ENCODE assay signal across 21 mouse cellular contexts in the genomic region with DNA sequence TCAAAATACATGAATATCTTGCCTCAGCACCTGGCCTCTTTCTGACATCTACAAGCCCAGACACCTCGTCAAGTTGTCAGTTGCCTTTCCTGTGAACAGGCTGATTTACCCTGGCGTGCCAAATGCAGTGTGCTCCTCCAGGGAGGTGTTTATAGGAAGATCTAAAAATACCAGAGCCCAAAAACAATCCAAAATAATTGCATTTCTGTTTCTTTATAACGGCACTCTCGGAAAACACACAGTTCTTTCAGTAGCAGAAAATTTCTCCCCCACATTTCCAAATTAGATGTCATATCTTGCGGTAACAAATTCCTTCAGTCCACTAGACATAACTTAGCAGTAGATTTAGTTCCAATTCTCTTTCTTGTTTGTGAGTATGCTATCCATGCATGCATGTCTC.
DNase-seq lines count a peak whose midpoint lies in the region; ATAC-seq and TF ChIP-seq lines count a peak whose summit lies in the region.
"Had no signal": no experiment of that assay in that cellular context is flagged by ENCODE, and none has a peak within 500 bp of the region (broad histone marks: within the 10 kb centered on the region; RNA-seq: fewer than 3 reads in every experiment).

No protein-coding gene starts in this region.

- intact Hi-C loops in heart, adult 2 months (cut with DNase I), result loop anchor here (5.0 to 10.0 kb wide), 3 partner anchors 72 to 649 kb away; a partner anchor contains a TSS

- TF ChIP-seq EP300 in heart, adult 2 months (IDR thresholded peaks at IDR 0.05; ENCODE audit: insufficient read depth, low read depth, low read length), result 0 out of 2 replicates have a peak, but pooled peaks have one; percentile 19

- no peaks in the 10 kb centered on the region for H3K79me2 ChIP-seq in heart, adult 2 months (replicated peaks; ENCODE audit: control insufficient read depth, insufficient read depth, low read length)

- no peak for DNase-seq in heart, adult 2 months
- no peak for DNase-seq in heart, adult 11 months
- DNase-seq in lung, embryonic 14.5 days, result peak; percentile 17
- no peak for DNase-seq in lung, postnatal 4 days
- no peak for DNase-seq in cerebellum, postnatal 14 days
- DNase-seq: adrenal gland, postnatal 25 days; B cell, adult 2 months; cerebellum, adult 8-10 months; gastrocnemius, postnatal 25 days; liver, embryonic 13.5 days; thymus, postnatal 14 days had no signal

- H3K27ac ChIP-seq in heart, adult 2 months, result no peak overlapping the region; the same call in 1 of the 2 replicates
- no peak overlapping the region for H3K27ac ChIP-seq in lung, embryonic 14.5 days (ENCODE audit: low read depth)
- H3K27ac ChIP-seq in cortical plate, adult 2 months (ENCODE audit: insufficient read depth, low read length), result 0 out of 2 replicates have a peak overlapping the region, but pooled peaks have one; percentile 44
- peak overlapping the region; percentile 66 for H3K27ac ChIP-seq in midbrain, embryonic 15.5 days
- H3K27ac ChIP-seq: forebrain, embryonic 15.5 days; hindbrain, embryonic 10.5 days; liver, embryonic 13.5 days; neural tube, embryonic 15.5 days had no signal

- H3K4me3 ChIP-seq in heart, adult 2 months, result no peak overlapping the region
- H3K4me3 ChIP-seq in lung, embryonic 14.5 days (ENCODE audit: low read depth, low read length), result no peak overlapping the region
- no peak overlapping the region for H3K4me3 ChIP-seq in cortical plate, adult 2 months (ENCODE audit: insufficient read depth, low read length)
- no peak overlapping the region for H3K4me3 ChIP-seq in midbrain, embryonic 15.5 days
- H3K4me3 ChIP-seq: forebrain, embryonic 15.5 days; heart, embryonic 13.5 days; hindbrain, embryonic 10.5 days; liver, embryonic 13.5 days; megakaryocyte, embryonic 14.5 days; myocyte; neural tube, embryonic 15.5 days had no signal

- H3K4me2 ChIP-seq in lung, embryonic 14.5 days, result no peak overlapping the region
- H3K4me2 ChIP-seq in midbrain, embryonic 15.5 days, result no peak overlapping the region
- H3K4me2 ChIP-seq: forebrain, embryonic 15.5 days; heart, embryonic 13.5 days; liver, embryonic 13.5 days; neural tube, embryonic 15.5 days had no signal

- 36% methylated on average over 5 of the region's 5 CpGs for WGBS in heart, adult 2 months
- 48% methylated on average over 5 of the region's 5 CpGs for WGBS in lung, embryonic 14.5 days
- 64% methylated on average over 5 of the region's 5 CpGs for WGBS in midbrain, embryonic 15.5 days

- TF ChIP-seq CTCF in heart, adult 2 months (IDR thresholded peaks at IDR 0.05), result no peak
- TF ChIP-seq CTCF in lung, embryonic 14.5 days (IDR thresholded peaks at IDR 0.05; ENCODE audit: low read depth), result no peak
- no peak for TF ChIP-seq CTCF in cortical plate, adult 2 months (IDR thresholded peaks at IDR 0.05; ENCODE audit: extremely low read depth, insufficient read depth, low read length)

- no peaks in the 10 kb centered on the region for H3K27me3 ChIP-seq in heart, adult 2 months (ENCODE audit: control insufficient read depth, insufficient read depth, low read length)
- H3K27me3 ChIP-seq in lung, embryonic 14.5 days (ENCODE audit: insufficient read depth, low read length), result no peaks in the 10 kb centered on the region
- no peaks in the 10 kb centered on the region for H3K27me3 ChIP-seq in midbrain, embryonic 15.5 days (replicated peaks)
- H3K27me3 ChIP-seq: forebrain, embryonic 15.5 days; heart, embryonic 13.5 days; liver, embryonic 13.5 days; megakaryocyte, embryonic 14.5 days; neural tube, embryonic 15.5 days had no signal

- no peak overlapping the region for H3K9ac ChIP-seq in heart, adult 2 months (ENCODE audit: low read depth, low read length)
- no peak overlapping the region for H3K9ac ChIP-seq in lung, embryonic 14.5 days
- no peak overlapping the region for H3K9ac ChIP-seq in midbrain, embryonic 15.5 days
- H3K9ac ChIP-seq: forebrain, embryonic 15.5 days; liver, embryonic 13.5 days; neural tube, embryonic 15.5 days had no signal

- ATAC-seq in lung, embryonic 14.5 days (ENCODE audit: insufficient read depth), result no peak
- no peak for ATAC-seq in midbrain, embryonic 15.5 days (replicated peaks)
- ATAC-seq in erythroblast, adult 5-6 weeks (replicated peaks; ENCODE audit: low FRiP score, poor library complexity, severe bottlenecking), result no peak
- ATAC-seq: activated CD4-positive, CD25-positive, alpha-beta regulatory T cell, adult 4 months had no signal

- no peaks in the 10 kb centered on the region for H3K9me3 ChIP-seq in lung, embryonic 14.5 days (ENCODE audit: low read depth, low read length)
- no peaks in the 10 kb centered on the region for H3K9me3 ChIP-seq in midbrain, embryonic 15.5 days
- H3K9me3 ChIP-seq: forebrain, embryonic 15.5 days; heart, embryonic 13.5 days; hindbrain, embryonic 10.5 days; liver, embryonic 13.5 days; megakaryocyte, embryonic 14.5 days; neural tube, embryonic 15.5 days had no signal

- TF ChIP-seq POLR2A in heart, adult 2 months (IDR thresholded peaks at IDR 0.05; ENCODE audit: insufficient read depth, low read depth, low read length), result no peak
- no peak for TF ChIP-seq POLR2A in cortical plate, adult 2 months (IDR thresholded peaks at IDR 0.05; ENCODE audit: extremely low read depth, insufficient read depth, low read length)

- H3K4me1 ChIP-seq in heart, adult 2 months (ENCODE audit: control insufficient read depth, insufficient read depth, low read length), result peaks cover 11% of the 10 kb centered on the region
- H3K4me1 ChIP-seq in lung, embryonic 14.5 days (ENCODE audit: insufficient read depth), result peaks cover 6% of the 10 kb centered on the region
- peaks cover 10% of the 10 kb centered on the region for H3K4me1 ChIP-seq in cortical plate, adult 2 months (ENCODE audit: control insufficient read depth, insufficient read depth, low read length)
- peaks cover 13% of the 10 kb centered on the region for H3K4me1 ChIP-seq in midbrain, embryonic 15.5 days
- H3K4me1 ChIP-seq: liver, embryonic 13.5 days had no signal

- peaks cover 7% of the 10 kb centered on the region for H3K36me3 ChIP-seq in heart, adult 2 months (ENCODE audit: control insufficient read depth, insufficient read depth, low read length)
- H3K36me3 ChIP-seq in lung, embryonic 14.5 days (ENCODE audit: insufficient read depth), result no peaks in the 10 kb centered on the region
- no peaks in the 10 kb centered on the region for H3K36me3 ChIP-seq in midbrain, embryonic 15.5 days (replicated peaks)
- H3K36me3 ChIP-seq: forebrain, embryonic 15.5 days; heart, embryonic 13.5 days; hindbrain, embryonic 10.5 days; liver, embryonic 13.5 days; neural tube, embryonic 15.5 days had no signal

Comparison
In these comparisons a context has a peak if more than half of its experiments do, and no peak if none do; other contexts are left out.
1. H3K27ac ChIP-seq: peak in cortical plate, adult 2 months (single experiment) and midbrain, embryonic 15.5 days (single experiment); none in heart, adult 2 months (single experiment) and lung, embryonic 14.5 days (single experiment).